Mouse (Mus musculus) cerebellum, adult 9-10 months (tissue): ENCODE measurements around the gene Car8.

ENCODE experiments used
- DNase-seq: peaks from one replicate; pipeline ENCODE4 v3.0.0; 2022

Car8 gene

GRCm38 (mm10) chr4:8238560-8239305 lies at the start of gene Car8:
TSS of gene Car8 (minus strand) at chr4:8239041.
- no peak for DNase-seq

- no peak for DNase-seq
These were observed 46.1 kb upstream of the Car8 start for GRCm38 (mm10) chr4:8284934-8285333.

DNA sequence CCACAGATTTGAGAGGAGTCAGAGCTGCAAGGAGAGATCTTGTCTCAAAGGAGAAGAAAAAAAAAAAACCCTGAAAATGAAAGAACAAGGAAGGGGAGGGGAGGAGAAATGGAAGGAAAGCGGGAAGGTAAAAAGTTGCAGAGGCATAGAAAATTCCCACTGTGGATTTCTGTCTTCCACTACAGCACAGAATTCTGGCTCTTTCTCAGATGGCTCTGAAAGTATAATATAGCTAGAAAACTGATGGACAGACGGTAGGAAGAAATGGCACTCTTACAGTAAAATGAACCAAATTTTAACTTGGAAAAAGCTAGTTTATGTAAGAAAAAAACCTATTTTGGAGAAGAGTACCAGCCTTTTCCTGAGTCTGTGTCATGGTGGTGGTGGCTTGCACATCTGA lies 39.3 kb upstream of the Car8 start:
- no peak for DNase-seq

DNA sequence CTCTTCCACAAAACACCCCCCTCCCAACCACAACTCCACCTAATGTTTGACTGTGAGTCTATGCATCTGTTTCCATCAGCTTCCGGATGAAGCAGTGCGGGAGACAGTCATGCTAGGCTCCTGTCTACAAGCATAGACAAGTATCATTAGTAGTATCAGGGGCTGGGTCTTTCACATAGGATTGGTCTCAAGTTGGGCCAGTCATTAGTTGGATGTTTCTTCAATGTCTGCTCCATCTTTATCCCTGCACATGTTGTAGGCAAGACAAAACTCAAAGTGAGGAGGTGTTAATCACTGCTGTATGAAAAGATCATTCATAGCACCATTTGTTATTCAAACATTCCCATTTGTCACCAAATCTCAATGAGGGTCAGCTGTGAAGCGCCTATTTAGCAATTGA lies 11.0 kb upstream of the Car8 start:
- DNase-seq: no peak

DNA sequence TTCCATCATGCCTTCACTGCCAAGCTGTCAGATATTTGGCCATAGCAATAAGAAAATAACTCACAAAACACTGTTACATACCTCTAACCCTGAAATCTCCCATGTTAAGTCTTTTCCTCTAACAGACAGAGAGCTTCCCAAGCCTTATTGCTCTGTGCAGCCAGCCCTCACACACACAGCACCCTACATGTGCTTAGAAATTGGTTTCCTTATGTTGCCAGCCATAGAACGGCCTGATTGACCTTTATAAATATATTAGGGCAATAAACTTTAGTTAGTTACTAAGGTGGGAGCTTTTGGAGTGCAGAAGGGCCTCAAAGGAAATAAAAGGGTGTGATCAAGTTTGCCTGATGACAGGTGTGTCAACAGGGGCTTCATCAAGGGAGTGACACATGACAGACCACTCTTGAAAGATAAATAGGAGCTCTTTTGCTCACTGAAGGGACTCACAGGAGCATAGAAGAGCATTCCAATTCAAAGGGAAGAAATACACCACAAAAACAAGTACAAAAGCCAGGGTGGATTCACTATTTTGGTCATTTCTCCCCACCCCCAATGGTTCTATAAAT lies 6.7 kb upstream of the Car8 start:
- DNase-seq: no peak

- no peak for DNase-seq
These were observed 6.2 kb upstream of the Car8 start for GRCm38 (mm10) chr4:8245062-8245461.

GRCm38 (mm10) chr4:8239699-8240098 lies 858 bp upstream of the Car8 start:
- DNase-seq: no peak

DNA sequence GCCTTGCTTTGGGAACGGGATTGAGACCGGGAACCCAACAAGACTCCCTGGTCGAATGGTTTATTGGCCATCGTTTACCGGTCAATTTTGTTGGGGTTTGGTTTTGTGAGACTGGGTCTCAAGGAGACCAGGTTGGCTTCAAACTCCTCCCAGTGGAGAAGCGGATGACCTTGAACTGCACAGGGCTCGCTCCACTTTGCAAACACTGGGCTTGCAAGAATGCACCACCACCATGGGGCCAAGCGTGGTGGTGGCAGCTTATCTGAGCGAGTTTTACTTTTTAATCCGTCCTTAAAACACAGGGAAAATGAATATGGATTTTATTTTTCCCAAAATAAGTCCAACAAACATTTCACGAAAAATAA lies 447 bp upstream of the Car8 start:
- DNase-seq: no peak

GRCm38 (mm10) chr4:8232393-8233111 lies 6.3 kb downstream of the Car8 start:
- no peak for DNase-seq

DNA sequence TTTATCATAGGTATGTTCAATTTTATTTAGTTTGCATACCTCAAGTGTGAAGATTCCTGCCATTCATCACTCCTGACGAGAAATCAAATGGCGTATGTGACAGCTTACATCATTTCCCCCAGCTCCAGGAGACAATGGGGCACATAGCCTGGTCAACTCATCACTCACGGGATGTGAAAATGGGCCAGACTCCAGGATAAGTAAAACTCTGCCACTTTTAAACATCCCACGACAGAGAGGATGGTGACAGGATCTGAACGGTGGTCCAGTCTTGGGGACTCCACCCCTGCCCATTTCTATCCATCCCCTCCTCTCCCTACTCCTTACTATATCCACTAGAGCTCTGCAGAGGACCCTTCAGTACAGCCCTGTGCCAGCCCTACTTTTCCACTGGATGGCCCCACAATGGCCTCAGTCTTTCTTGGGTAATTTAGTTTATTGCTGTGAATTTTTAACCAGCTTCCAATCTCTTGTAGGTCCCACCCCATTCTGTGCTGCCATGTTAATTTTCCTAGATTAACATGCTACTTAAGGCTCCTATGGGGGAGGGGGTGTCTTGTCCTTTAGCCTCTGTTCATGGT lies 7.5 kb downstream of the Car8 start:
- no peak for DNase-seq

- DNase-seq: no peak
These were observed 9.1 kb downstream of the Car8 start for GRCm38 (mm10) chr4:8229661-8230298.

- no peak for DNase-seq
These were observed 19.9 kb downstream of the Car8 start for GRCm38 (mm10) chr4:8218941-8219340.

- DNase-seq: no peak
These were observed 20.8 kb downstream of the Car8 start for GRCm38 (mm10) chr4:8218004-8218403.

- DNase-seq: no peak
These were observed 21.6 kb downstream of the Car8 start for GRCm38 (mm10) chr4:8217272-8217671.

DNA sequence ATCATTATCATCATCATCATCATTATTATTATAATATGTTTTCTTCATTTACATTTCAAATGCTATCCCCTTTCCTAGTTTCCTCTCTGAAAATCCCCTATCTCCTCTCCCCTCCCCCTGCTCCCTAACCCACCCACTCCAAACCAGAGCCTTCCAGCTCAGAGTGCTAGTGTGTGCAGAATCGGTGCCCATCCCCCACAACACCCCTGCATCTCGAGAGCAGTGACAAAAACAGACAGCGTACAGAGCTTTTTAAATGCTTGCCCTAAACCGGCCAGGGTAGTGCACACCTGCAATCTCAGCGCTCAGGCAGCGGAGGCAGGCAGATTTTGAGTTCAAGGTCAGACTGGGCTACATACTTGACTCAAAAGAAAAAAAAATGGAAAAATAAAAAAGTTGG lies 22.3 kb downstream of the Car8 start:
- no peak for DNase-seq

GRCm38 (mm10) chr4:8213661-8214060 lies 25.2 kb downstream of the Car8 start:
- no peak for DNase-seq

DNA sequence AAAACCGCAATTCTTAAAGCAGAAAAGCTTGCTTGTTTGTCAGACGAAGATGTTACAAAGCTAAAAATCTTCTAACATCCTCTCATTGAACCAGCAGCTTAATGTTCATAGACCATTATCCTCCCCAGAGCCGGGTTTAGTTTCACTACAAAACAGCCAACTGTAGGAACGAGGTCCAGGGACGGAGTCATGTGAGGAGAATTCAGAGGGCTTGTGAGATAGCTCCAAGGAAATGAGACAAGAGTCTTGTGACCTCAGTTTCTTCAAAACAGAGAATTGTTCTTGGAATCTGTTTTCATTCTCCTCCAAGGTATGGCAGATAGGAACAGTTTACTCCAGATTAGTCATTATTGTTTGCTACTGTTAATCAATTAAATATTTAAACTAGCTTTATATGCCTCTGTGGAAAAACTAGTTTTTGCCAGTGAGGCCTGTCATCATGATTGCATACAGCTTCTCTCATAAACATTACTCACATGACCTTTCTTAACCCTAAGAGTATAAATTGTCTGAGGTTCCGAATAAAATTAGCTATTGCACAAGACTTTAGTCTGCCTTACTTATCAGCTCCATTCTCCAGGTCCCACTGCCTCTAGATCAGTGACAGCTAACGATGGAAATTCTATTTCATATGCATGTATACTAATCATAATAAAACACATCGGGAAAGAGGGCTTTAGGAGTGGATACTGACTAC lies 25.8 kb downstream of the Car8 start:
- DNase-seq: no peak

DNA sequence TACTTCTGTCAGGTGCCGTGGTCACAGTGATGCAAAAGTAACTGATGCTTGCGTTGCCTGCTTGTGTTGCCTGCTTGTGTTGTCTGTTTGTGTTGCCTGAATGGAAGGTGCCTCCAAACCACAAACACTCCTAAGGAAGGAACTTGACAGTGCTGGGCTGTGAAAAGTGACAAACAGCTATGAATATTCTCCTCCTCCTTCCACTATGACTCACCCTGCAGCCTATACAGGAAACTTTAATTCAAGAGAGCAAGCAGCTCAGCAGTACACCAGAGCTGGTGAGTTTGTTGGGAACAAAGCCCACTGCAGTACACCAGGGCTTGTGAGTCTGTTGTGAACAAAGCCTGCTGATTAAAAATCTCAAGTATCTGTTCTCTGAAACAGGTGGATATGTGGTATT lies 28.4 kb downstream of the Car8 start:
- DNase-seq: no peak

DNA sequence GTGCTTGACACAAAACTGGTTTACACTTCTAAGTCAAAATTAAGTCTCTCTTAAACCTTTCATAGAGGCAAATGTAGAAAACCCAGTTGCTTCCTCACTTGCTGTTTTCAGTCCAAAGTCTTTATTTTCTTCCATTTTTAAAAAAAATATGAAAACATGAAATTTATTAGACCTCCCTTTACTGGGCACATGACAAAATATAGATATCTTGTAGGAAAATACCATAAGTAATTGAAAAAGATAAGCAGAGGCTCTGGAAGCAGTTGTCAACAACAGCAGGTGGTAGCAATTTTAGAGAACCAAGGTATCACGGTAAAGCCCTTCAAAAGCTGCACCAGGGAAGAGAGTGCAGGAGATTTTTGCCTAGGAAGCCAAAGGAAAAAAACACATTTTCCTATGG lies 30.9 kb downstream of the Car8 start:
- no peak for DNase-seq

DNA sequence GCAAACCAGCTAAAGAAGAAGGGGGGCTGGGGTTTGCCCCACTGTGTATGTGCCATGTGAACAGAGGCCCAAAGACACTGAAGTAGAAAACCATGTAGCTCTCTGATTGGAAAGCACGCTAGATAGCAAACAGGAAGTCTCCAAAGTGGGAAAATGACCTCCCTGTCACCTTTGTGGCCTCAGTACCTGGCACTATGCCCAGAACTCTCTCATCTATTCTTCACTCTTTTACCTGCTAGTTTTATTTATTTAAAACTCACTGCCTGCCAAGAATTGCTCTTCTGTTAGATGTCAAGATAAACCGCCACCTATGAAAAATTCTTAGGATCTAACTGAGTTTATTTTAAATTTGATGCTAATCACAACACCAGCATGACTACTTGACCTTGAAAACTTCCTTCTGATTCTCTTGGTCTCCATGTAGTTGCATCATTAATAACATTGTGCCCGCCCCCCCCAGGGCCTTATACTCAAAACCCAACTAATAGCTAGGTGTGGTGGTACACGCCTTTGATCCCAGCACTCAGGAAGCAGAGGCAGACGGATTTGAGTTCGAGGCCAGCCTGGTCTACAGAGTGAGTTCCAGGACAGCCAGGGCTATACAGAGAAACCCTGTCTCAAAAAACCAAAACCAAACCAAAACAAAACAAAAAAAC lies 31.8 kb downstream of the Car8 start:
- DNase-seq: no peak

DNA sequence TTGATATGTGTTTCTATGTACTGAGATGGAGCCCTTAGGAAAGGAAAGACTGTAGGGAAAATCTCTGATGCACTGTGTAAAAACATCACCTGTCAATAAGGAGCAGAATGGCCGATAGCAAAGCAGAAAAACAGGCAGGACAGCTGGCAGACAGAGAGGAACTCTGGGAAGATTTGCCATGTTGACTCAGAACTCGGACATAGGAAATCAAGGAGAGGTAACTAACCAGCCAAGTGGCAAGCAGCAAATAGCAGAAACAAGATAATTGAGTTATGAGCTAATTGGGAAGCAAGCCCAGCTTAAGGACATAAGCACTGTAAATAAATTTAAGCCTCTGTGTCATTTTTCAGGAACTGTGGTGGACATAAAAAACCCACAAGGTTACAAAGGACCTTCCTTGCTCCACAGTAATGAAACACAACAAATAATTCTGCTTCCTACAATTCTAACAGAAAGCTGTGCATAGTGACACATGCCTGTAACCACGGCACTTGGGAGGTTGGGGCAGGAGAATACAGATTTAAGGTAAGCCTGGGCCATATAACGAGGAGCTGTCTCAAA lies 33.7 kb downstream of the Car8 start:
- DNase-seq: no peak

- no peak for DNase-seq
These were observed 35.5 kb downstream of the Car8 start for GRCm38 (mm10) chr4:8203367-8203766.
